Mouse (Mus musculus): ENCODE data around the gene Vmn1r14. TPM values are rescaled to one million over a fixed set of nuclear protein-coding genes. Genes with fewer than 3 reads are reported as not detected.

The Vmn1r14 gene
- polyA plus RNA-seq, 1 experiment from 2014 or later = not detected

Other genes starting within 250 kb of the Vmn1r14 start
- not detected in 2 replicates for gene Vmn1r6, start 234.4 kb upstream of the Vmn1r14 start, polyA plus RNA-seq (2014; fragmentation: Nextera tagmentation; extraction: Ambion mirVana)
- not detected in 2 replicates for gene Vmn1r7, start 206.4 kb upstream of the Vmn1r14 start, polyA plus RNA-seq (2014; fragmentation: Nextera tagmentation; extraction: Ambion mirVana)
- not detected in 2 replicates for gene Vmn1r8, start 199.4 kb upstream of the Vmn1r14 start, polyA plus RNA-seq (2014; fragmentation: Nextera tagmentation; extraction: Ambion mirVana)
- gene Vmn1r9, start 164.9 kb upstream of the Vmn1r14 start, polyA plus RNA-seq (2014; fragmentation: Nextera tagmentation; extraction: Ambion mirVana) = not detected in 2 replicates
- gene Vmn1r10, start 122.2 kb upstream of the Vmn1r14 start, polyA plus RNA-seq (2014; fragmentation: Nextera tagmentation; extraction: Ambion mirVana) = not detected in 2 replicates
- gene Vmn1r11, start 98.2 kb upstream of the Vmn1r14 start, polyA plus RNA-seq (2014; fragmentation: Nextera tagmentation; extraction: Ambion mirVana) = not detected in 2 replicates
- not detected in 2 replicates for gene Vmn1r12, start 74.8 kb upstream of the Vmn1r14 start, polyA plus RNA-seq (2014; fragmentation: Nextera tagmentation; extraction: Ambion mirVana)
- gene Vmn1r13, start 28.4 kb upstream of the Vmn1r14 start, polyA plus RNA-seq (2014; fragmentation: Nextera tagmentation; extraction: Ambion mirVana) = not detected in 2 replicates
- gene Vmn1r15, start 26.3 kb downstream of the Vmn1r14 start, polyA plus RNA-seq (2014; fragmentation: Nextera tagmentation; extraction: Ambion mirVana) = not detected in 2 replicates
- gene Vmn1r16, start 97.8 kb downstream of the Vmn1r14 start, polyA plus RNA-seq (2014; fragmentation: Nextera tagmentation; extraction: Ambion mirVana) = not detected in 2 replicates
- gene Vmn1r17, start 132.0 kb downstream of the Vmn1r14 start, polyA plus RNA-seq (2014; fragmentation: Nextera tagmentation; extraction: Ambion mirVana) = not detected in 2 replicates
- gene Vmn1r18, start 164.1 kb downstream of the Vmn1r14 start, polyA plus RNA-seq (2014; fragmentation: Nextera tagmentation; extraction: Ambion mirVana) = not detected in 2 replicates
- not detected in 2 replicates for gene Vmn1r19, start 172.1 kb downstream of the Vmn1r14 start, polyA plus RNA-seq (2014; fragmentation: Nextera tagmentation; extraction: Ambion mirVana)
- gene Vmn1r20, start 197.2 kb downstream of the Vmn1r14 start, polyA plus RNA-seq (2014; fragmentation: Nextera tagmentation; extraction: Ambion mirVana) = not detected in 2 replicates

Measured in forebrain, embryonic 11.5 days (tissue).